Mouse (Mus musculus): ENCODE data around the gene Gpx8. TPM values are rescaled to one million over a fixed set of nuclear protein-coding genes. Genes with fewer than 3 reads are reported as not detected.

Gpx8 gene
- polyA plus RNA-seq (2012; ENCODE audit: insufficient read depth, insufficient read length, low replicate concordance, missing spikeins): not detected in 2 replicates

- WGBS: 3% methylated on average over 21 of the region's 21 CpGs
- Histone ChIP-seq H3K4me3 (ENCODE audit: insufficient read depth, low read depth, low read length) (peak within 1 kb of the TSS; percentile 48), H3K27ac (ENCODE audit: insufficient read depth, low read depth, low read length) (0 out of 2 replicates have a peak within 1 kb of the TSS, but pooled peaks have one; percentile 20), H3K4me1 (ENCODE audit: control insufficient read depth, insufficient read depth, low read length) (0 out of 2 replicates have a peak, but pooled peaks cover 2% of the 10 kb centered on the region)
- TF ChIP-seq POLR2A (IDR thresholded peaks at IDR 0.05; ENCODE audit: insufficient read depth, low read depth, low read length) (no peak), CTCF (IDR thresholded peaks at IDR 0.05; ENCODE audit: insufficient read depth, low read depth, low read length) (no peak)
Measured at GRCm38 (mm10) chr13:113046211-113046883, at the start of gene Gpx8. TSS of gene Gpx8 (minus strand) at chr13:113046410.

GRCm38 (mm10) chr13:113094618-113095017 is 48.4 kb upstream of the Gpx8 start:
- Histone ChIP-seq H3K27ac (ENCODE audit: insufficient read depth, low read depth, low read length) (no peak overlapping the region), H3K4me3 (ENCODE audit: insufficient read depth, low read depth, low read length) (no peak overlapping the region), H3K4me1 (ENCODE audit: control insufficient read depth, insufficient read depth, low read length) (no peaks in the 10 kb centered on the region)
- WGBS: 61% methylated on average over 1 of the region's 1 CpGs
- TF ChIP-seq CTCF (IDR thresholded peaks at IDR 0.05; ENCODE audit: insufficient read depth, low read depth, low read length) (no peak), POLR2A (IDR thresholded peaks at IDR 0.05; ENCODE audit: insufficient read depth, low read depth, low read length) (no peak)

GRCm38 (mm10) chr13:113090489-113090888 is 44.3 kb upstream of the Gpx8 start:
- H3K4me1 ChIP-seq (ENCODE audit: control insufficient read depth, insufficient read depth, low read length): no peaks in the 10 kb centered on the region
- H3K4me3 ChIP-seq (ENCODE audit: insufficient read depth, low read depth, low read length): no peak overlapping the region
- WGBS: 85% methylated on average over 8 of the region's 8 CpGs
- H3K27ac ChIP-seq (ENCODE audit: insufficient read depth, low read depth, low read length): no peak overlapping the region
- no peak for TF ChIP-seq POLR2A (IDR thresholded peaks at IDR 0.05; ENCODE audit: insufficient read depth, low read depth, low read length)
- TF ChIP-seq CTCF (IDR thresholded peaks at IDR 0.05; ENCODE audit: insufficient read depth, low read depth, low read length): no peak

GRCm38 (mm10) chr13:113087226-113088017 is 41.2 kb upstream of the Gpx8 start:
- Histone ChIP-seq H3K27ac (ENCODE audit: insufficient read depth, low read depth, low read length) (no peak overlapping the region), H3K4me3 (ENCODE audit: insufficient read depth, low read depth, low read length) (no peak overlapping the region), H3K4me1 (ENCODE audit: control insufficient read depth, insufficient read depth, low read length) (no peaks in the 10 kb centered on the region)
- no peak for TF ChIP-seq POLR2A (IDR thresholded peaks at IDR 0.05; ENCODE audit: insufficient read depth, low read depth, low read length)
- no peak for TF ChIP-seq CTCF (IDR thresholded peaks at IDR 0.05; ENCODE audit: insufficient read depth, low read depth, low read length)
- WGBS: 87% methylated on average over 13 of the region's 13 CpGs

GRCm38 (mm10) chr13:113084732-113085131 is 38.5 kb upstream of the Gpx8 start:
- H3K27ac ChIP-seq (ENCODE audit: insufficient read depth, low read depth, low read length): no peak overlapping the region
- WGBS: 81% methylated on average over 5 of the region's 5 CpGs
- no peak for TF ChIP-seq POLR2A (IDR thresholded peaks at IDR 0.05; ENCODE audit: insufficient read depth, low read depth, low read length)
- no peak overlapping the region for H3K4me3 ChIP-seq (ENCODE audit: insufficient read depth, low read depth, low read length)
- H3K4me1 ChIP-seq (ENCODE audit: control insufficient read depth, insufficient read depth, low read length): no peaks in the 10 kb centered on the region

GRCm38 (mm10) chr13:113082101-113082500 is 35.9 kb upstream of the Gpx8 start:
- 33% methylated on average over 1 of the region's 1 CpGs for WGBS
- H3K4me3 ChIP-seq (ENCODE audit: insufficient read depth, low read depth, low read length): no peak overlapping the region

GRCm38 (mm10) chr13:113079021-113079420 is 32.8 kb upstream of the Gpx8 start:
- Histone ChIP-seq H3K4me3 (ENCODE audit: insufficient read depth, low read depth, low read length) (no peak overlapping the region), H3K27ac (ENCODE audit: insufficient read depth, low read depth, low read length) (no peak overlapping the region), H3K4me1 (ENCODE audit: control insufficient read depth, insufficient read depth, low read length) (no peaks in the 10 kb centered on the region)
- WGBS: 78% methylated on average over 9 of the region's 9 CpGs
- TF ChIP-seq CTCF (IDR thresholded peaks at IDR 0.05; ENCODE audit: insufficient read depth, low read depth, low read length) (no peak), POLR2A (IDR thresholded peaks at IDR 0.05; ENCODE audit: insufficient read depth, low read depth, low read length) (no peak)

More at GRCm38 (mm10) chr13:113082101-113082500, 35.9 kb upstream of the Gpx8 start:
- no peak overlapping the region for H3K27ac ChIP-seq (ENCODE audit: insufficient read depth, low read depth, low read length)
- no peak for TF ChIP-seq POLR2A (IDR thresholded peaks at IDR 0.05; ENCODE audit: insufficient read depth, low read depth, low read length)
- no peaks in the 10 kb centered on the region for H3K4me1 ChIP-seq (ENCODE audit: control insufficient read depth, insufficient read depth, low read length)

GRCm38 (mm10) chr13:113064542-113064941 is 18.3 kb upstream of the Gpx8 start:
- WGBS: 87% methylated on average over 9 of the region's 9 CpGs
- Histone ChIP-seq H3K4me1 (ENCODE audit: control insufficient read depth, insufficient read depth, low read length) (no peaks in the 10 kb centered on the region), H3K4me3 (ENCODE audit: insufficient read depth, low read depth, low read length) (no peak overlapping the region), H3K27ac (ENCODE audit: insufficient read depth, low read depth, low read length) (no peak overlapping the region)
- TF ChIP-seq POLR2A (IDR thresholded peaks at IDR 0.05; ENCODE audit: insufficient read depth, low read depth, low read length) (no peak), CTCF (IDR thresholded peaks at IDR 0.05; ENCODE audit: insufficient read depth, low read depth, low read length) (no peak)

GRCm38 (mm10) chr13:113061746-113062145 is 15.5 kb upstream of the Gpx8 start:
- 90% methylated on average over 6 of the region's 6 CpGs for WGBS
- TF ChIP-seq CTCF (IDR thresholded peaks at IDR 0.05; ENCODE audit: insufficient read depth, low read depth, low read length) (no peak), POLR2A (IDR thresholded peaks at IDR 0.05; ENCODE audit: insufficient read depth, low read depth, low read length) (no peak)
- no peaks in the 10 kb centered on the region for H3K4me1 ChIP-seq (ENCODE audit: control insufficient read depth, insufficient read depth, low read length)

More at GRCm38 (mm10) chr13:113061746-113062145, 15.5 kb upstream of the Gpx8 start:
- Histone ChIP-seq H3K27ac (ENCODE audit: insufficient read depth, low read depth, low read length) (no peak overlapping the region), H3K4me3 (ENCODE audit: insufficient read depth, low read depth, low read length) (no peak overlapping the region)

Data from olfactory bulb, adult 2 months (tissue).